Mouse (Mus musculus) thymus, postnatal 4 days (tissue): Measurements from ENCODE around the gene Mrrf.

Source experiments
- DNase-seq: peaks from one replicate; pipeline ENCODE4 v3.0.0; 2021

The Mrrf gene

DNA sequence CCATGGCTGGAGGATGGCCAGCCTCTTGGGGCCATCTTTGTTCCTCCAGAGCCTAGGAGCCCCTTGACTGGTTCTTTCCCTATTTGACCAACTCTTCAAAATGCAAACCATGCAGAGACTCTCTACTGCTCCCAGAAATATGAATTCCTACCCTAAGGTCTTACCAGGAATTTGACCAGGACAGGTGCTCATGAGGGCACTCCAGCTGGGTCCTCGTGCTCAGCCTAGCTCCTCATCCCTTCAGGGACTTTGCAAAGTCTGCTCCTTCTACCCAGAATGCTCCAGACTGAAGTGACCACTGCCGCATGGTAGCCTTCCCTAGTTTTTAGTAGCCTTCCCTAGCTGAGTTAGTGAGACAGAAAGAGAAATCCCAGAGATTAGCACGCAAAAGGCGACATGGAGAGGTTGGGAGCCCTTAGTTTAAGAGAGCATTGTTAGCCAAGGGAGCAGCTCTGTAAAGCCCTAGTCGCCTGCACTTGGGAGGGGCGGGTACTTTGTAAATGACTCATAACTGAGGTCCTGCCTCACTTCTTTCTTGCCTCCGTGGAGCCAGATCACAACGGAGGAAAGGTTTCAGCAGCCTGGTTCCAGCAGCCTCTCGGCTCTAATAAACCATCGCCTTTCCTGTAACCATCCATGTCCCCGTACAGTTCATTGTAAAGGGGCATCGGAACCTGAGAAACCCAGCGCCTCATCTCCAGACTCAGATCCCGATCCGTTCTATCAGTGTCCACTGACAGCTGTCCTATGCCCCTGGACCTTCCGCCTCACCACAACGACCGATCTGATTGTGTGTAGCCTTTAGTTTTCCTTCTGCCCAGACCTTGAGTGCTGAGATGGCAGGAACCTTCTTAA lies 65.8 kb downstream of the Mrrf start:
- no peak for DNase-seq

DNA sequence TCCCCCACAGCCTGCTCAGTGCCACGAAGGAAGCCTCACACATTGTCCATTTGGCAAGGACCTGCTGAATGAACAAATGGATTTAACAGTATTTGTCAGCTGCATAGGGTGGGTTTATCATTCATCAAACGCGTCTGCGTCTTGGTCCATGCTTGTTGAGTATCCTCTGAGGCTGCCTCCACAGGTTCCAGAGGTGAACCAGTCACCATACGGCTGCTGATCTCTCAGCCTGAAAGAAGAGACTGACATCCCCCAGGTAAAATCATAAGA lies 66.4 kb downstream of the Mrrf start:
- DNase-seq = no peak

DNA sequence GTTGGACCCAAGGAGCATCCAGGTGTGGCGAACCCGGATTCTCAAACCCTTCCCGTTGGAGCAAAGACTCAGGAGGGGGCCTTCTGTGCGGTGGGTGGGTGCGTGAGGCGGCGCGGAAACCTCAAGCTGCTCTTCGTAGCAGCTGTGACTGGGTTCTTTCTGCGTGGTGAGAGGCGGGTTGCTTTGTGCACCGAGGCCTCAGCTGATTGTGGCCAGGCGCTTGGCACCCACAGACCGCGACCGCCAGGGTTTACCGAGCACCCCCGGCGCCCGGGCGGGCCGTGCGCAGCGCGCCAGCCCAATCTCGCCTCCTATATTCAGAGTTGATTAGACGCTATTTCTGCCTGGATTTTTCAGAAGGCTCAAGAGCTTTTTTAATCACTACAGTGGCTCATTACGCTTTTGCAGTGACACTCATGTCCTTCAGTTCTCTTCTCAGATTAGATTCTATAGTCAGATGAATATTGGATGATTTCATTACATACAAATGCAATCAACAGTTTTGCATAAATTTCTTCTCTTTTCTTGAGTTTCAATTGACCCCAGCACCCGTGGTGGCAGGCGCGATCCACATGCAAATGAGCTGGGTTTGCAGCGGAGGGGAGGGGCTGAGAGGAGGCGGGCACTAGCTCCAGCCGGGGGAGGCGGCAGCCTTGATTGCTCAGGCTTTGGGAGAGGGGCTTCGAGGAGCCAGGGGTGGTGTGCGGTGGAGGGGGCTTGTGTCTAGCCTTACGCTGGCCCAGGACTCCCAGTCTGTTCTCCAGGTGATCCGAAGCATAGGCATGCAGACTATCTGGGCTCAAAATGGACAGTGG lies 67.0 kb downstream of the Mrrf start:
- DNase-seq = peak; percentile 52

DNA sequence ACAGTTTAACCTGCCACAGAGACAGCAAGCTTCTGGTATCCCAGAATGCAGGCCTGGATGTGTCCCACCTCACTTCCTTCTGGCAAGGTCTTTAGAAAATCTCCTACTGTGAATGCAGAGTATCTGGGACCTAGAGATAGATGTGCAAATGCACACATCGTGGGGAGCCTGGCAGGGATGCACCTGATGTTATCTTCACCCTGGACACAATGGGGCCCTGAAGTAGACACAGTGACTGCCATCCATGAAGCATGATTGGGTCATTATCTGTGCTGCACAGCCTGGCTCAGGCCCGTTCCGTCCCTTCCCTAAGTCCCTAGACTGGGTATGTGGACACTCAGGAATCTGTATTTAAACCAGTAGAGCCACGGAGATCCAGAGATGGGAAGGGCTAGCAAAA lies 68.4 kb downstream of the Mrrf start:
- DNase-seq = no peak

DNA sequence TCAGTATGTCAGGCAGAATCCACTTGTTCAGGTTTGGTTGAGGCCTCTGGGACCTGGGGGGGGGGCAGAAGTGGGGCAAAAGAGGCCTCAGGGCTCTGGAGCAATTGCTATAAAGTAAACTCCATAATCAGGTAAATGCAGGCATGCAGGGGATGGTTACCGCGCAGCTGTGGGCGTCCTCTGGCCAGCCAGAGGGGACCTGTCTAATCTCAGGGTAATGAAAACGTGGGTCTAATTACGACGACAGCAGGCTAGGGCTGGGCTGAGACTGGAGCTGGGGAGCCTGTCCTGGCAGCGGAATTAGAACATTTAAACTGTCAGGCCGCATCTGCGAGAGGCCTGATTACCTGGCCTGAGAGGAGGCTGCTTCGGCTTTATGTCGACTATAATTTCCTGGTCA lies 70.9 kb downstream of the Mrrf start:
- DNase-seq = no peak

DNA sequence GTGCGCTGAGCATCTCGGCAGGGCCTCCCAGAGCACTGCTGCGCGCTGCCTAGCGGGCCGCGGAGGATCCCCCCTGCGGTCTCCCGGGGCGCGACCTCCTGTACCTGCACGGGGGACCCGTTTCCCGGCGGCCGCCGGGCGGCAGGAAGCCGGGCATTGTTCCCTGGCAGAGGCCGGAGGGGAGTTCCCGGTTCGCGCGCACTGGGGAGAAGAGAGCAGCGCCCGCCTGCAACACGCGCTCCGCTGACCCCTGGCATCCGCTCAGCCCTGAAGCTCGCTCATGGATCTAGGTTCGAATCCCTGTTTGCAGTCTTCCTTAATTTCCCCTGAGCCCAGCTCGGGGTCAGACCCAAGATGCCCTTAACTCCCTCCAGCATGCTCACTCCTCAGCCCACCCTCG lies 74.6 kb downstream of the Mrrf start:
- peak; percentile 30 for DNase-seq

DNA sequence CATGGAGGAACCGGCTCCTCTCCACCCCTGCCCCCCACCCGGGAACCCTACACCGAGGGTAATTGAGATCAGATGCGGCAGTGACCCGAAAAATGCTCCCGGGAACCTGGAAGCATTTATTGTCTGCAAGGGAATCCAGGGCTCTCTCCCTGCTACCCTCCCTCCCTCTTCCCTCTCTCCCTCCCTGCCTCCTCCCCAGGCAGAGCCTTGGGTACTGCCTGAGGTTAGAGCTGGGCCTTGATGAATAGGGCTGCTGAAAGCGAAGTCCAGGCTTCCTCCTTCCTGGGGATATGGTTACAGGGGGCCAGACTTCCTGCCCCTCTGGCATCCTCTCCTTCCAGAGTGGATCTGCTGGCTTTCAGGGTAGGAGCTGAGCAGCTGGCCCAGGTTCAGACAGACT lies 75.6 kb downstream of the Mrrf start:
- DNase-seq = no peak

DNA sequence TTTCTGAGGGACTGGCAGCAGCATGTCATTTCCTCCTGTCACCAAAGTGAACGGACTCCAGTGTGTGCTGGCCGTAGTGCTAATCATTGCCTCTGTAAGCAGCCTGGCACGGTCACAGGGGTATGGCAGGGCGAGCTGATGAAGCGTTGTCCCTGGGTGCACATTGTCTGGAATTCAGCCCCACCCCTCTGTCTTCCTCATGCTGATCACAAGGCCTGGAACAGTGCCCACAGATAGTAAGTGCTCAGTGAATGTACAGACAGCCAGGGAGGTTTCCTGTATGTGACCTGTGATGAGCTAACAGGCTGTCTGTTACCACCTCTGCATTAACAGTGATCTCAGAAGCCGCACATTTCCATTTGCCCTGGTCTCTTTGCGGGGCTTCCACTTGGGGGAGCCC lies 76.9 kb downstream of the Mrrf start:
- DNase-seq = no peak

DNA sequence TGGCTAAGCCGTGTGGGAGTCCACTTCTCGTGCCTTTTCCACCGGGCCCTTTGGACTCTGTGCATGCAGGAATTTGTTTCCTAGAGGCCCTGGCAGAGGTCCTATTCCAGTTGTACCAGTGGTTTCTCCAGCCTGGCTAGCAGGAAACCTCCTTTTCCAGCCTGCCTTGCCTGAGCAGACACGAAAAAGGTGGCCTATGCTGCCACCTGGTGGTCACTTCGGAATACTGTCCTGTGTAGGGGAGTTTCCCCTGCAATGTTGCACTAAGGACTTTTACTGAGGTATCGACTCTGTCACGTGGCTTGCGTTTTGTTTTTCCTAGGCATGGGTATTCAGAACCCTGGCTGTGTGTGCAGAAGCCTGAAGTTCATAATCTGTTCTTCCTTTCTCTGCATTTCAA lies 77.8 kb downstream of the Mrrf start:
- DNase-seq = peak; percentile 86

DNA sequence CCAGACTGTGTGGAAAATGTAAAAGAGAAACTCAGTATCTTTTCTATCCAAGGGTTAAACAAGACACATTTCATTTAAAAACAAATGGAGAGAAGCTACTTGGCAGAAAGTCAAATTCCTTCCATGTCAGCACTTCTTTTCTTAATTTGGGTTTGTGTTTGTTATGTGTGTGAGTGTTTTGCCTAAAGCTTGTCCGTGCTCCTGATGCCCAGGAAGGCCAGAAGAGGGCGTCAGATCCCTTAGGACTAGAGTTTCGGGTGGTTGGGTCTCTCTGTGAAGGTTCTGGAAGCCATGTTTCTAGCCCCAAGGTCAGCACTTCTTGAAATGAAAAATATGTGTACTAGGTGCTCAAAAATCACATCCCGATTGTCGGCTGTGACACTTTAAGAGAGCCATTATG lies 78.2 kb downstream of the Mrrf start:
- no peak for DNase-seq

DNA sequence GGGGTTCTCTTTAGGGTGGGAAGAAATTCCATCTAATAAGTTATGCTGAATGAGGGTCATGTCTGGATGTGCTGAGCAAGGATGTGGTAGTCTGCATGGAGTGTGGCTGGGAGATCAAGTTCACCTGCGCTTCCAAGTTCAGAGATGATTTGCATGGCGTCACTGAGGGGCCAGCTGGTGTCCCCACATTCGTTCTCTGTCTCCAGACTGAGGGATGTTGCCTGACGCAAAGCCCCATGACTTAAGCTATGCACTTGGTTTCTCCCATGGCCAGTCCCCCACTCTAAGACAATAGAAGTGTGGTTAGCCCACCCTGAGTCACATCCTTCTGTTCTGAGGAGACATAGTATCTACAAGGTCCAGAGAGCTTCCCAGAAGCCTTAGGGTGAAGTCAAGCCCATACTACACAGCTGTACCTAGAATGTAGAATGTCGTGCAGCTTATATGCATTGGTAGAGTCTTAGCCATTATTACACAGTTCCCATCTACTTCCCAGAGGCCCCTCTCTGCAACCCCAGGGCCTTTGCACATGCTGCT lies 79.1 kb downstream of the Mrrf start:
- no peak for DNase-seq

DNA sequence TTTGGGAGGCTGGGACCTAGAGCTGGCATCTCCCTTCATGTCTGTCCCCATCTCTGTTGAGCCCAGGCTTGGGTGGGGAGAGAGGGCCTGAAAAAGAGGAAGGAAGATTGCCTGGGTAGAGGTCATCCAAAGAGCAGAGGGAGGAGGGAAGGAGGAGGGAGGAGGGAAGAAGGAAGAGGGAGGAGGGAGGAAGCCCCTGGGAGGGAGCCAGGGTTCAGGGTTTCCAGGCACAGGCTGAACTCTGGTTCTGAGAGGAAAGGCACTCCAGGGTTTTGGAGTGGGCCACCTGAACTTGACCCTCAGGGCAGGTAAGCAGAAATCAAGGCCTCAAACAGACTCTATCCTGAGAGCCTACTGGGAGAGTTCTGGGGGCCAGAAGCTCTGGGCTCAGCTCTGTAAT lies 80.4 kb downstream of the Mrrf start:
- no peak for DNase-seq

DNA sequence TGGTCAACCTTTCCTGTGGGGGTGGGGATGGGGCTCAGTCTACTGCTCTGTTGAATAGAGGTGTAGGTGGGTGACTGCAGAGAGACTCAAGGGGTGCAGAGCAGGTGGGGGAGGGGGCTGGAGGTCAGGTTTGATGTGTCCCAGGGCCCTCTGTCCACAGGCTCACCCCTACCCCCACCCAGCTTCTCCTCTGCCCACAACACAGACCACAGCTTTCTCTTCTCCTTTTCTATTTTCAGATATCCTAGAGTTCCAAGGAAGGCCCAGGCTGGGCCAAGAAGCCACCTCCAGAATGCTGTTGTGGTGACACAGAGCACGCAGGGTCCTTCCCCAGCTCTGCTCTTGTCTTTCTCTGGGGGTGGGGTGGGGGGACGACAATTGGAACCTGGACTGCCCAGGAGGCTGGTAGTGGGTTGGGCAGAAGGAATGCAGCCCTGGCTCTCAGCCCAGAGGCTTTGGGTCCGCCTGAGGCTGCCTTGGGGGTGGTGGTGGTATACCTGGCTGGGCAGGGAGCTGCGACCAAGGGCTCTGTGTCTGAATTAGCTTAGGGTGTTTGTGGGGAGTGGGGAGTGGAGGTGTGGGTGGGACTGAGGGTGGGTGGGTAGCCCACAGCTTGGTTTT lies 80.9 kb downstream of the Mrrf start:
- no peak for DNase-seq

DNA sequence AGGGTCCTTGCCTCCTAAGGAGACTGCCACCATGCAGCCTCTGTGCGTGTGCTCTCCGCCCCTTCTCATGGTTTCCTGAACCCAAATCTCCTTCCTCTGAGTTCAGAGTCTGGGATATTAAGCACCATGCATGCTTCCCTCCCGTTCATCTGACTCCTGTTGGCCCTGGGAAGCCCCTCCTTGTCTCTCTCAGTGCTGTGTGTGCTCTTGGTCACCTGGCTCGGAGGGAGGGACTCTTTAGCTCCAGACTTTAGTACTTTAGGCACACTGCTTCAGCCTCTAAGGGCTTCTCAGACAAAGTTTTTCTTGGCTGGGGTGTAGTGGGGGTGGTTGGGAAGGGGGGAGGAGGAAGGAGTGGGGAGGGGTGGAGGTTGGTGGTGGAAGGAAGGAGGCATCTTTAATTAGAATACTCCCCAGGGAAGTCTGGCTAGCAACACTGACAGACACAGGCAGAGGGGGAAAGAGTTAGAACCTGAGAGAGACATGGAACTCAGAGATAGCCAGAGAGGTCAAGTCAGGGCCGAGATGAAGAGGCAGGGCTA lies 81.6 kb downstream of the Mrrf start:
- no peak for DNase-seq

DNA sequence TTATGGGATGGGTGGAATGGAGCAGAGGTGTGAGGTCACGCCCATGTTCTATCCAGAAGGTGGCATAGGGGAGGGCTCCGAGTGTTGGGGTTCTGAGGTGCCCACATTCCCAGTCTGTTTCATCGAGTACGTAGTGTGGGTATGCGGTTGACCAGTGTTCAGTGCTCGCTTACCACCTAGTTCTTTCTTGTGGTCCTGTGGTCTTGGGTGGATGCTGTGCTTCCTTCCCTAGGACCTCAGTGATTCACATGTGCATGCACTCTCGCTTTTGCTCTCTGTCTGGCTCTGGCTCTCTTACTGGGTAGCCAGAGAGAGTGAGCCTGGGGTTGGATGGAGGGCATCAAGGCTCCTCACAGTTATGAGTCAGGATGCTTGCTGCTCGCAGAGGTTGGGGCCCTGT lies 83.9 kb downstream of the Mrrf start:
- no peak for DNase-seq

DNA sequence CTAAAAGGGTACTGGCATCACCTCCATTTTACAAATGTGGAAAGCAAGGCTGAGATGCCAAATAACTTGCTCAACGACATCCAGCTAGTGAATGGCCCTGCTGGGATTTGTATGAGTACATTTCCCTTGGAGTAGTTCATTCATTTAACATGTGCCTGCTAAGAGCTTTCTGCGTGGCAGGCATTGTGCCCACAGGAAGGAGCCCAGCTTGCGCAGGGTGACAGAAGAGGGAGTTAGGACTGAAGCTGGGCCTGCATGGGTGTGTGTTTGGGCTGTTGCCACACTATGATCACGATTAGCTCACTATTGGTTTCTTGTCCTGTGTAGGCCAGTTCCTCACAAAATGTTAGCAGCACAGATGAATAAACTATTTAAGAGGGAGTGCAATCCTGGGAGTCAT lies 84.7 kb downstream of the Mrrf start:
- DNase-seq = no peak

DNA sequence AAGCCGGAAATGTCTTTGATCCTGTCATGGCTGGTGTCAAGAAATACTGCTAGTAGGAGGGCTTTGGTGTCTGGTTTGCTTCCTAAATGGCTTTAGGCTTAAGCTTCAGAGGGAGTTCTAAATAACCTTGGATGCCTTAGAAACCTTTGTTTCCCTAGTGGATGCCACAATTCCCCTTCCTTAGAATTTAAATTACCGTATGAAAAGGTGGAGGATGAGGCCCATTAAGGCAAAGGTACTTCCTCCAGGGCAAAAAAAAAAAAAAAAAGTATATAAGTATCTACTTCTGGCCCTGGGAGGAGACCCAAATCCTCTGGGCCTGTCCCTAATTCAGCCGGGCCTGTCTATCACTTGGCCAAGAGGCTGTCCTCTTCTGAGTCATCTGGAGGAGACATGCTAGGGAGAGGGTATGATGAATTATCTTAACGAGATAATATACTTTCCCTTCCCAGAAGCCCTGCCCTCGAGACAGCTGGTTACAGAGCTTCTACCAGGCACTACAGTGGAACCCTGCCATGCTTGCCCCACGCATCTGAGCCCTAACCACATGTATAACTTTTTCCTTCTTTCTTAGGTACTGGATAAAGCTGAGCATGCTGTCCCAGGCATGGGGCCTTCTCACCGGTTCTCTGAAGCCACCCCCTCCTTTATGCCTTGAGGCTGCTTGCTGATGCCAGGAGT lies 86.1 kb downstream of the Mrrf start:
- no peak for DNase-seq

DNA sequence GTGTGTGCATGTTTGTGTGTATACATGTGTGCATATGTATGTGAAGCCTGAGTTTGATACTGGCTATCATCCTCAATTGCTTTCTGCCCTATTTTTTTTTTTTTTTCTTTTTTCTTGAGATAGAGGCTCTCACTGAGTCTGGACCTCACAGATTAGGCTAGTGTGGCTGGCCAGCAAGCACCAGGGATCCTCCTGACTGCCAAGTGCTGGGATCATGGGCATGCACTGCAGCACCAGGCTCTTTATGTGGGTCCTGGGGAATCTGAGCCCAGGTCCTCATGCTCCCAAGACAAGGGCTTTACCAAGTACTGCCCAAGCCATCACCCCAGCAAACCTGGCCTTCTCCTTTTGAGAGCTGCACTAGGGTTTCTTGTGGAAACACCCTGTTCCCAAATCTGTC lies 87.2 kb downstream of the Mrrf start:
- DNase-seq = no peak

DNA sequence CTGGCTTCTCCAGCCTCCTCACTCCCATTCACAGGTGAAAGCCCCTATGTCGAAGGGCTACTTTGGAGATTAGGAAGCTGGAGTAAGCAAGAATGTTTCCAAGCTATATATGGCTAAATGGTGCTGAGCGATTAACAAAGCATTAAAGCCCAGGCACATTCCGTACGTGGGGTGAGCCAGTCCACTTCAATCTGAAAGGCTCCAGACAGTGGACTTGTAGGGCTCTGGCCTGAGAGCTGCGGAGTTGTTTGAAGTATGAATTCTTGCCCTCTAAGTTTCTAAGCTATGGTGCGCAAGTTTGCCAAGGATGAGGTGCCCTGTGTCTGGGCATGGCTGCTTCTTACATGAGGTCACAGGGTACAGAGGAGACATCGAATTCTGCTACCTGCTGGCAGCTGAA lies 88.0 kb downstream of the Mrrf start:
- no peak for DNase-seq

DNA sequence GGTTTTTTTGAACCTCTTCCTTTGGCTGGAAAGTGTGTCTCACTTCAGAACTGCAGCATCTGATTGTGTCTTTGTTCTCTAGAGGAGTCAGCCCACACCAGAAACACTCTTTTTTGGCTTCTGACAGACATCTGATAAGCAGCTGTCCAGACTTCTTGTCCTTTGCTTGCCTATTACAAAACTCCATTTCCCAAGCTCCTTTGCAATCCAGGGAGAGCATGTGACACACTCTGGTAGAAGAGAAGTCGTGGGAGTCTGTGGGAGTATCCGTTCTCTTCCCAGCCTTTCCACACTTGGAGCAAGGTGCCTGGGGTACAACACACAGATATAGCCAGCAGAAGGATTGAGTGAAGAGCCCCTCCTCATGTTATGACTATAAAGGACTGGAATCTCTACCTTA lies 88.4 kb downstream of the Mrrf start:
- DNase-seq = no peak

DNA sequence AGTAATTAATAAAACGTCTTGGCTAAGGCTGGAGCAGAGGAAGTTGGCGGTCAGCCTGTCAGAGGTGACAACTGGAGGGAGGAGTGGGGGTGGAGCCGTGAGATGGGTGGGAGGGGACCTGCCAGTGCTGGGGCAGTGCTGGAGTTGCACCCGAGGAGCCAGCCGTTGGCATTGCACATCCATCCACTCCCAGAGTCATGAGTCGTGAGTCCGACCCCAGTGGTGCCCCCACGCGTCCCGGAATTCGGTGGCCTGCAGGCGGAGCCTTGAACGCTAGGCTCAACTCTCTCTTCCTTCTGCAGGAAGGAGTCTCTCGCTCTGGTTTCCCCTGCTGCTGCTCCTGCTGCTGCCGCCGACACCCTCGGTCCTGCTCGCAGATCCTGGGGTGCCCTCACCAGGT lies 94.2 kb downstream of the Mrrf start, which contains the start of gene Ptgs1:
Gene Ptgs1 (plus strand): TSS at position 61 of the 400 bp plus-strand sequence.
- DNase-seq = peak; percentile 15

DNA sequence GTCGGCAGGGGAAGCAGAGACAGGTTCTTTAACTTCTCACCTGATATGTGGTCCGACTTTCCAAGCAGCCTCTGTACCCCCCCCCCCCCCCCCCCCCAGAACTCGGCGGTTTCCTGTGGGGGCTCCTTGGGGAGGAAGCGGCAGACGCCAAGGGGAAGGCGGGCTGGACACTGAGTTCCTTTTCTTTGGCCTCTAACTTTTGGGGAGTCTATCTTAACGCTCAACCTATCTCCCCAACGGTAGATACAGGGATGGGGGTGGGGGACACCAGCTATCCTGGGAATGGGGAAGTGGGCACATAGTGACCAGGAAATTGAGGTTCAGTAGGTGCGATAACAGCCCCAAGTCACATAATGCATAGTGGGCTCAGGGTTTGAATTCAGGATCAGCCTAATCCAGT lies 94.8 kb downstream of the Mrrf start:
- DNase-seq = no peak
